Mouse (Mus musculus) C2C12 (cell line): Measurements from ENCODE around the gene Ap3b1.

ENCODE experiments used
- CEBPB ChIP-seq: IDR thresholded peaks from one replicate; pipeline ENCODE4 v1.6.1; 2011; ENCODE audit warnings: low read depth, mild to moderate bottlenecking, control low read depth, moderate library complexity
- CTCF ChIP-seq: IDR thresholded peaks from one replicate; pipeline ENCODE4 v1.5.1; 2011; ENCODE audit not compliant: control insufficient read depth, insufficient read depth, insufficient read length
- FOSL1 ChIP-seq: IDR thresholded peaks from one replicate; pipeline ENCODE4 v1.8.0; 2011; ENCODE audit warnings: mild to moderate bottlenecking, low read length; ENCODE audit not compliant: poor library complexity, insufficient read depth, severe bottlenecking
- MAX ChIP-seq: IDR thresholded peaks from one replicate; pipeline ENCODE4 v1.6.1; 2011; ENCODE audit warnings: mild to moderate bottlenecking, control low read depth
- MYOD1 ChIP-seq: IDR thresholded peaks from one replicate; pipeline ENCODE4 v1.6.1; 2011; ENCODE audit warnings: low read depth; ENCODE audit not compliant: control insufficient read depth, insufficient read length
- MYOG ChIP-seq: IDR thresholded peaks from one replicate; pipeline ENCODE4 v1.6.1; 2011; ENCODE audit not compliant: control insufficient read depth, insufficient read length; ENCODE audit errors: extremely low read depth
- USF1 ChIP-seq: IDR thresholded peaks from one replicate; pipeline ENCODE4 v1.6.1; 2011; ENCODE audit warnings: low read depth, mild to moderate bottlenecking, control low read depth, moderate library complexity

DNA sequence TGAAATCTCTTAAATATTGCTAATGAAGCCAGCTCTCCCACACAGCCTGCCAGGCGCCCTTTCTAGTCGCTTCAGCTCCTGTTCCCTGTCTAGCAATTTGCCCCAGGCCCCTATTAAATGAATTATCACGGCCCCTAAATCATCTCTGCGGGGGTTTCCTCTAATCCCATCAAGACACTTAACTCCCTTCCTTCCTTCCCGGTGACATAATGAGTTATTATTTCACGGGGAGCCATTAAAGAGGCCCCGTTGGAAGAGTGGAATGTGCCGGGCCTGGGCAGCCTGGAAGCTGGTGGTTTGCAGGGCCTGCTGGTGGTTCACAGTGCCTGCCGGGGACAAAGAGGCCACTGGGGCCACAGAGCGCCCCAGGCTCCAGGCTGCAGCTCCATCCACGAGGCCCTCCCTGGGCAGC, 249.7 kb downstream of the Ap3b1 start:
- TF ChIP-seq CTCF (no peak), FOSL1 (no peak), CEBPB (no peak), MAX (no peak), USF1 (no peak), MYOG (no peak), MYOD1 (no peak)
